Comparison of ENCODE assay signal across 10 mouse cellular contexts in the genomic region with DNA sequence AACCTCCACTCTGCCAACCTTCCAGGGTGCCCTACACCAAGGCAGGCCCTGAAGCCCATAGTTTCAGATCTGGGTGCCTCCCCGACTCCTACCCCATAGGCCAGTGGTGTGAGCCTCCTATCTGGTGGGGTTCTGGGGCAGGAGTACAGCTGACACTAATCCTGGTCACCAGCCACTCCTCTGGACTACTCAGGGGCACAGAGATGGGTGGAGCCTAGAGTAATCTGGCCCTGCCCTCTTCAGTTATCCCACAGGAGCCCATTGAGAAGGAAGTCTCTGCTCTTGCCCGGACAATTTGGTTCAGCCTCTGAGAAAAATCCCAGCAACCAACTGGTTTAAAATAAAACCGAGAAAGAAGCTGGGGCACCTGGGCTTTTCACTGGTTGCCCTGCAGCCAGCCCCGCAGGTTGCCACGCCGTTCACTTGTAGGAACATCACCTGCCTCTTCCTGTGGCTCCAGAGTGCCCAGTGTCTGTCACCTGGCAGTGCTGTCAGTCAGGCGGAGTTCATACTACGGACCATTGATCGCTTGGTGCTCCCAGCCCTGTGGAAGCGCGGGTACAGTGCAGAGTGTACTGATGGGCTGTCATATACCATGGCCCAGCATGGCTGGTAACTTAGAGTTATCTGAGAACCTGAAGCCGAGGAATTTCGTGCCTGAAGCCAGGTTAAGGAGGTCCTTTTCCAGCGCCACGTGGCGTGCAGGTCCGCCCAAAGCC.
DNase-seq lines count a peak whose midpoint lies in the region; ATAC-seq and TF ChIP-seq lines count a peak whose summit lies in the region.
"Had no signal": no experiment of that assay in that cellular context is flagged by ENCODE, and none has a peak within 500 bp of the region (broad histone marks: within the 10 kb centered on the region; RNA-seq: fewer than 3 reads in every experiment).

No protein-coding gene starts in this region.

- peak overlapping the region; percentile 48 for H3K4me2 ChIP-seq in kidney, postnatal 0 days (ENCODE audit: low read length)
- H3K4me2 ChIP-seq in limb, embryonic 11.5 days (ENCODE audit: low read depth, severe bottlenecking) = peak overlapping the region; percentile 56; the same call in 1 of the 2 replicates

- DNase-seq in kidney, postnatal 0 days (ENCODE audit: low spot score) = no peak
- no peak for DNase-seq in kidney, postnatal 25 days
- peak; percentile 33 for DNase-seq in forebrain, embryonic 10.5 days (ENCODE audit: extremely low spot score, low spot score)
- DNase-seq in limb, embryonic 11.5 days (ENCODE audit: low spot score) = no peak
- peak; percentile 53 for DNase-seq in retina, embryonic 14.5 days (ENCODE audit: low spot score)
- no peak for DNase-seq in spleen, postnatal 36 days (ENCODE audit: low spot score in 2 of 2)
- DNase-seq in adrenal gland, postnatal 10 days = no peak
- DNase-seq in kidney, postnatal 4 days = no peak
- DNase-seq: kidney, adult 8-10 months; lung, postnatal 4 days had no signal

- H3K4me1 ChIP-seq in kidney, postnatal 0 days (replicated peaks; ENCODE audit: insufficient read depth, low read length) = peaks cover 9% of the 10 kb centered on the region
- peaks cover 97% of the 10 kb centered on the region for H3K4me1 ChIP-seq in forebrain, embryonic 10.5 days
- peaks cover 23% of the 10 kb centered on the region for H3K4me1 ChIP-seq in limb, embryonic 11.5 days (ENCODE audit: control insufficient read depth, insufficient read depth, low read length)

- no peak for TF ChIP-seq CTCF in kidney, postnatal 0 days (IDR thresholded peaks at IDR 0.05; ENCODE audit: low read depth)

- H3K27ac ChIP-seq in kidney, postnatal 0 days = no peak overlapping the region
- H3K27ac ChIP-seq in forebrain, embryonic 10.5 days = peak overlapping the region; percentile 96
- H3K27ac ChIP-seq in limb, embryonic 11.5 days (replicated peaks; ENCODE audit: low read depth, low read length) = no peak overlapping the region

- no peaks in the 10 kb centered on the region for H3K9me3 ChIP-seq in kidney, postnatal 0 days (replicated peaks; ENCODE audit: low read length)
- no peaks in the 10 kb centered on the region for H3K9me3 ChIP-seq in forebrain, embryonic 10.5 days
- H3K9me3 ChIP-seq in limb, embryonic 11.5 days (ENCODE audit: control insufficient read depth, low read length) = no peaks in the 10 kb centered on the region

- H3K4me3 ChIP-seq in kidney, postnatal 0 days (replicated peaks; ENCODE audit: low read depth, low read length) = no peak overlapping the region; the same call in 1 of the 2 replicates
- peak overlapping the region; percentile 86 for H3K4me3 ChIP-seq in forebrain, embryonic 10.5 days
- no peak overlapping the region for H3K4me3 ChIP-seq in limb, embryonic 11.5 days (ENCODE audit: low read depth, low read length)

- peak; percentile 62 for ATAC-seq in kidney, postnatal 0 days (replicated peaks; ENCODE audit: low FRiP score, low read depth)
- ATAC-seq in limb, embryonic 11.5 days (ENCODE audit: insufficient number of reproducible peaks, low FRiP score, low TSS enrichment, low read depth) = peak; percentile 52; the same call in 1 of the 2 replicates

- H3K9ac ChIP-seq in kidney, postnatal 0 days (ENCODE audit: low read depth, low read length) = no peak overlapping the region
- H3K9ac ChIP-seq in limb, embryonic 11.5 days (ENCODE audit: low read length) = no peak overlapping the region

- H3K36me3 ChIP-seq in kidney, postnatal 0 days (ENCODE audit: insufficient read depth, low read length) = no peaks in the 10 kb centered on the region
- peaks cover 48% of the 10 kb centered on the region for H3K36me3 ChIP-seq in forebrain, embryonic 10.5 days (replicated peaks)
- H3K36me3 ChIP-seq in limb, embryonic 11.5 days (ENCODE audit: control insufficient read depth, insufficient read depth, low read length) = no peaks in the 10 kb centered on the region

- H3K27me3 ChIP-seq in kidney, postnatal 0 days (ENCODE audit: insufficient read depth, low read length) = peaks cover 70% of the 10 kb centered on the region
- H3K27me3 ChIP-seq in forebrain, embryonic 10.5 days (ENCODE audit: poor library complexity, severe bottlenecking) = peaks cover 99% of the 10 kb centered on the region
- H3K27me3 ChIP-seq in limb, embryonic 11.5 days (ENCODE audit: control insufficient read depth, insufficient read depth, low read length) = peaks cover 62% of the 10 kb centered on the region

- WGBS in kidney, postnatal 0 days = 7% methylated on average over 17 of the region's 17 CpGs
- WGBS in forebrain, embryonic 10.5 days = 9% methylated on average over 17 of the region's 17 CpGs
- WGBS in limb, embryonic 11.5 days = 10% methylated on average over 17 of the region's 17 CpGs

Comparison
In these comparisons a context has a peak if more than half of its experiments do, and no peak if none do; other contexts are left out.
1. DNase-seq: peak in forebrain, embryonic 10.5 days (single experiment) and retina, embryonic 14.5 days (single experiment); none in kidney, postnatal 0 days (single experiment), kidney, postnatal 25 days (0 of 2), limb, embryonic 11.5 days (single experiment), spleen, postnatal 36 days (0 of 2), adrenal gland, postnatal 10 days (single experiment) and kidney, postnatal 4 days (0 of 2).